Mouse (Mus musculus): Measurements from ENCODE around the gene Rad51b. TPM values are rescaled to one million over a fixed set of nuclear protein-coding genes. Genes with fewer than 3 reads are reported as not detected.

The Rad51b gene
- polyA plus RNA-seq, 1 experiment from 2014 or later: 8.0 TPM

GRCm38 (mm10) chr12:79857704-79858103 lies 560.6 kb downstream of the Rad51b start:
- Histone ChIP-seq H3K9me3 (ENCODE audit: low read depth, low read length) (no peaks in the 10 kb centered on the region), H3K4me2 (no peak overlapping the region), H3K27ac (ENCODE audit: low read depth) (peak overlapping the region; percentile 92), H3K27me3 (ENCODE audit: insufficient read depth, low read length) (no peaks in the 10 kb centered on the region), H3K4me1 (ENCODE audit: insufficient read depth) (peaks cover 58% of the 10 kb centered on the region), H3K4me3 (ENCODE audit: low read depth, low read length) (no peak overlapping the region), H3K9ac (no peak overlapping the region), H3K36me3 (ENCODE audit: insufficient read depth) (no peaks in the 10 kb centered on the region)
- DNase-seq: no peak
- TF ChIP-seq CTCF (IDR thresholded peaks at IDR 0.05; ENCODE audit: low read depth): no peak
- WGBS: 42% methylated on average over 6 of the region's 6 CpGs
- ATAC-seq (ENCODE audit: insufficient read depth): no peak

- peak overlapping the region; percentile 92 for H3K27ac ChIP-seq (ENCODE audit: low read depth)
- 55% methylated on average over 11 of the region's 11 CpGs for WGBS
These were observed 561.3 kb downstream of the Rad51b start for GRCm38 (mm10) chr12:79858336-79858735.

GRCm38 (mm10) chr12:79859354-79860247 lies 562.5 kb downstream of the Rad51b start:
- TF ChIP-seq CTCF (IDR thresholded peaks at IDR 0.05; ENCODE audit: low read depth): no peak
- Histone ChIP-seq H3K4me2 (no peak overlapping the region), H3K9ac (0 out of 2 replicates have a peak overlapping the region, but pooled peaks have one; percentile 24), H3K9me3 (ENCODE audit: low read depth, low read length) (no peaks in the 10 kb centered on the region), H3K4me3 (ENCODE audit: low read depth, low read length) (no peak overlapping the region), H3K27me3 (ENCODE audit: insufficient read depth, low read length) (no peaks in the 10 kb centered on the region), H3K27ac (ENCODE audit: low read depth) (peak overlapping the region; percentile 92), H3K36me3 (ENCODE audit: insufficient read depth) (no peaks in the 10 kb centered on the region), H3K4me1 (ENCODE audit: insufficient read depth) (peaks cover 54% of the 10 kb centered on the region)
- ATAC-seq (ENCODE audit: insufficient read depth) (peak; percentile 82), DNase-seq (peak; percentile 92)
- 10% methylated on average over 14 of the region's 14 CpGs for WGBS

More at GRCm38 (mm10) chr12:79858336-79858735, 561.3 kb downstream of the Rad51b start:
- ATAC-seq (ENCODE audit: insufficient read depth): no peak
- peaks cover 58% of the 10 kb centered on the region for H3K4me1 ChIP-seq (ENCODE audit: insufficient read depth)
- H3K36me3 ChIP-seq (ENCODE audit: insufficient read depth): no peaks in the 10 kb centered on the region
- no peak for DNase-seq
- no peak overlapping the region for H3K4me2 ChIP-seq
- H3K4me3 ChIP-seq (ENCODE audit: low read depth, low read length): no peak overlapping the region
- no peak overlapping the region for H3K9ac ChIP-seq
- no peak for TF ChIP-seq CTCF (IDR thresholded peaks at IDR 0.05; ENCODE audit: low read depth)
- no peaks in the 10 kb centered on the region for H3K9me3 ChIP-seq (ENCODE audit: low read depth, low read length)
- no peaks in the 10 kb centered on the region for H3K27me3 ChIP-seq (ENCODE audit: insufficient read depth, low read length)

GRCm38 (mm10) chr12:79860248-79860555 lies 563.1 kb downstream of the Rad51b start:
- Histone ChIP-seq H3K9ac (no peak overlapping the region), H3K4me3 (ENCODE audit: low read depth, low read length) (no peak overlapping the region), H3K4me1 (ENCODE audit: insufficient read depth) (peaks cover 51% of the 10 kb centered on the region), H3K36me3 (ENCODE audit: insufficient read depth) (no peaks in the 10 kb centered on the region), H3K27ac (ENCODE audit: low read depth) (peak overlapping the region; percentile 92), H3K4me2 (no peak overlapping the region), H3K9me3 (ENCODE audit: low read depth, low read length) (no peaks in the 10 kb centered on the region), H3K27me3 (ENCODE audit: insufficient read depth, low read length) (no peaks in the 10 kb centered on the region)
- 38% methylated on average over 2 of the region's 2 CpGs for WGBS
- DNase-seq: no peak
- TF ChIP-seq CTCF (IDR thresholded peaks at IDR 0.05; ENCODE audit: low read depth): no peak
- no peak for ATAC-seq (ENCODE audit: insufficient read depth)

Other genes with a start within 250 kb of the Rad51b start
- 23.5 and 24.7 TPM in 2 replicates for gene Pigh, start 207.6 kb upstream of the Rad51b start, polyA plus RNA-seq (2014; fragmentation: Nextera tagmentation; extraction: Ambion mirVana)
- 6.7 and 6.9 TPM in 2 replicates for gene Arg2, start 166.5 kb upstream of the Rad51b start, polyA plus RNA-seq (2014; fragmentation: Nextera tagmentation; extraction: Ambion mirVana)
- gene Vti1b, start 124.6 kb upstream of the Rad51b start, polyA plus RNA-seq (2014; fragmentation: Nextera tagmentation; extraction: Ambion mirVana): 77.5 and 79.6 TPM in 2 replicates
- 26.0 and 26.6 TPM in 2 replicates for gene Rdh11, start 105.0 kb upstream of the Rad51b start, polyA plus RNA-seq (2014; fragmentation: Nextera tagmentation; extraction: Ambion mirVana)
- 1.9 and 2.3 TPM in 2 replicates for gene Rdh12, start 88.4 kb upstream of the Rad51b start, polyA plus RNA-seq (2014; fragmentation: Nextera tagmentation; extraction: Ambion mirVana)
- 12.8 and 16.5 TPM in 2 replicates for gene Zfyve26, start 978 bp upstream of the Rad51b start, polyA plus RNA-seq (2014; fragmentation: Nextera tagmentation; extraction: Ambion mirVana)

Data from lung, embryonic 14.5 days (tissue).